Mouse (Mus musculus) ES-E14 (cell line): ENCODE measurements around the gene Vegfd. TPM values are rescaled to one million over a fixed set of nuclear protein-coding genes. Genes with fewer than 3 reads are reported as not detected.

Source experiments
- DNase-seq: peaks from one replicate; pipeline ENCODE4 v3.0.0-alpha.2; 2013; ENCODE audit warnings: low read depth, low spot score
- H3K27ac ChIP-seq: 2 replicates; pipeline ENCODE4 v1.5.1; 2012; ENCODE audit warnings: low read depth, mild to moderate bottlenecking, low read length, moderate library complexity, mixed read lengths; ENCODE audit not compliant: poor library complexity, insufficient read depth, severe bottlenecking
- H3K36me3 ChIP-seq: 2 replicates; pipeline ENCODE4 v1.6.1; 2012; ENCODE audit warnings: mild to moderate bottlenecking, low read length, moderate library complexity, mixed read lengths; ENCODE audit not compliant: control insufficient read depth, poor library complexity, insufficient read depth, severe bottlenecking
- H3K4me1 ChIP-seq, 2 experiments: fragments of 150-350 bp in 1 of 2; sonication (generic) in 1 of 2; 2 replicates each; pipeline ENCODE4 v1.6.1; 2012; ENCODE audit warnings: low read length in 2 of 2, mild to moderate bottlenecking in 1 of 2, mixed read lengths in 1 of 2; ENCODE audit not compliant: control insufficient read depth in 2 of 2, insufficient read depth in 2 of 2, poor library complexity in 1 of 2
- H3K4me3 ChIP-seq, 2 experiments: fragments of 150-350 bp in 1 of 2; sonication (generic) in 1 of 2; 2 replicates each; pipeline ENCODE4 v1.5.1; 2012; ENCODE audit warnings: low read length in 2 of 2, low read depth in 1 of 2, mild to moderate bottlenecking in 1 of 2, mixed read lengths in 1 of 2; ENCODE audit not compliant: insufficient read depth in 1 of 2, poor library complexity in 1 of 2, severe bottlenecking in 1 of 2
- H3K9ac ChIP-seq: 2 replicates; pipeline ENCODE4 v1.6.1; 2012; ENCODE audit warnings: low read depth, mild to moderate bottlenecking, low read length, mixed read lengths; ENCODE audit not compliant: poor library complexity, insufficient read depth, severe bottlenecking
- H3K9me3 ChIP-seq: fragments of 150-350 bp; sonication (generic); 2 replicates; pipeline ENCODE4 v1.6.1; 2012; ENCODE audit warnings: low read depth, mild to moderate bottlenecking, low read length; ENCODE audit not compliant: control insufficient read depth, insufficient read depth
- CHD2 ChIP-seq: IDR thresholded peaks from 2 replicates; pipeline ENCODE4 v1.6.1; 2014; ENCODE audit warnings: mild to moderate bottlenecking, low read depth, low read length, inconsistent platforms
- HCFC1 ChIP-seq: IDR thresholded peaks from 2 replicates; pipeline ENCODE4 v1.6.1; 2012; ENCODE audit warnings: low read length, inconsistent platforms, borderline replicate concordance; ENCODE audit not compliant: insufficient read depth
- MAFK ChIP-seq: IDR thresholded peaks from 2 replicates; pipeline ENCODE4 v1.6.1; 2014; ENCODE audit warnings: mild to moderate bottlenecking, low read depth, low read length, inconsistent platforms; ENCODE audit not compliant: insufficient read depth
- ZC3H11A ChIP-seq: IDR thresholded peaks from 2 replicates; pipeline ENCODE4 v1.6.1; 2012; ENCODE audit warnings: low read depth, mild to moderate bottlenecking, inconsistent platforms, low read length, borderline replicate concordance
- ZNF384 ChIP-seq: IDR thresholded peaks from 2 replicates; pipeline ENCODE4 v1.6.1; 2012; ENCODE audit warnings: low read depth, low read length, inconsistent platforms
- in situ Hi-C, 2 experiments: fragments of 600-800 bp; cut with MboI; formaldehyde crosslinking; loops; one replicate each; pipeline ENCODE4 v1.15.1; 2025; ENCODE audit warnings: low sequenced_read_pairs in 2 of 2, inconsistent platforms in 1 of 2; ENCODE audit not compliant: unreplicated experiment in 2 of 2
- total RNA-seq: library from RNA; depleted of rRNA; stranded (reverse); fragments of 300-350 nt; gene quantifications from 2 replicates; pipeline ENCODE4 v1.2.3, GENCODE M21; 2012

The Vegfd gene
- total RNA-seq, 1 experiment: 0.76 TPM

DNA sequence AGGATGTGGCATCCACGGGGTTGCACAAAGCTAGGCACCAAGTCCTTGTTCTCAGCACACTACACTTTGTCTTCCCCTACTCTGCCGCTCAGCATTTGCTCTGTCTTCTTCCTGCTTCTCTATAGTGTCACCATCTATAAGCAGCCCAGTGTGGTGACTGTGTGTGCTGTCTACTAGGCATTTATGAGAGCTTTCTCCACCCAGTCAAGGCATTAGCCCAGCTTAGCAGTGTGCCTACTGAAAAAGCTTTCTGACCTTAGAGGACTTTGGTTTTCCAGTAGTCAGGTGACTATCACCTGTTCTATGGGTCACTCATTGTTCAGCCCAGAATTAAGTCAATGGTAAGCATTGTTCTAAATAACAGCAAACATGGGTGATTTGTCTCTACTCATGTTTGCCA lies 58.0 kb downstream of the Vegfd start:
- Histone ChIP-seq H3K9ac (no peak overlapping the region), H3K36me3 (peaks cover 3% of the 10 kb centered on the region; the same call in 1 of the 2 replicates), H3K27ac (no peak overlapping the region), H3K4me1 (no peaks in the 10 kb centered on the region), H3K9me3 (no peaks in the 10 kb centered on the region), H3K4me3 (no peak overlapping the region)
- in situ Hi-C loops: no loop called here
- DNase-seq: no peak
- no peak for TF ChIP-seq HCFC1
- no peak for TF ChIP-seq ZC3H11A

DNA sequence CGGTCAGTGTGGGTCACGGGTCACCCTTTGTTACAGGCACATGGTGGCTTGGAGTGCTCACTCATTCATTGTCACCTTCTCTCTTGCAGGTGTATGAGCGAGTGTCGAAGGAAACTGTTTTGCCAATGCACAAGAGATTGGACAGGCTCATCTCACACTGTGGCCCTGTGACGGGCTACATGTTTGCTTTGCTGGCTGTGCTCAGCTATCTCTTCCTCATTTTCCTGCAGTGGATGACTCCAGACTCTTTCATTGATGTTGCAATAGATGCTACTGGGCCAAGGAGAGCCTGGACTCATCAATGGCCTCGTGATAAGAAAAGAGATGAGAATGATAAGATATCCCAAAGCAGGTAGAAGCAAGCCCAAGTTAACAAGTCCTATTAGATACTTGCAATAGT lies 58.4 kb downstream of the Vegfd start:
- in situ Hi-C loops: no loop called here
- Histone ChIP-seq H3K4me1 (no peaks in the 10 kb centered on the region), H3K36me3 (peaks cover 3% of the 10 kb centered on the region; the same call in 1 of the 2 replicates), H3K4me3 (no peak overlapping the region), H3K27ac (no peak overlapping the region), H3K9me3 (no peaks in the 10 kb centered on the region), H3K9ac (no peak overlapping the region)
- TF ChIP-seq ZC3H11A: no peak
- TF ChIP-seq HCFC1: no peak
- no peak for TF ChIP-seq MAFK
- no peak for TF ChIP-seq ZNF384
- no peak for TF ChIP-seq CHD2
- no peak for DNase-seq

GRCm38 (mm10) chrX:164432682-164433081 lies 59.5 kb downstream of the Vegfd start:
- Histone ChIP-seq H3K4me3 (no peak overlapping the region), H3K9me3 (no peaks in the 10 kb centered on the region), H3K27ac (no peak overlapping the region), H3K9ac (no peak overlapping the region), H3K36me3 (peaks cover 3% of the 10 kb centered on the region; the same call in 1 of the 2 replicates), H3K4me1 (no peaks in the 10 kb centered on the region)
- DNase-seq: no peak
- TF ChIP-seq MAFK (no peak), ZC3H11A (no peak), CHD2 (no peak), ZNF384 (no peak), HCFC1 (no peak)
- in situ Hi-C loops: no loop called here

GRCm38 (mm10) chrX:164436709-164437108 lies 63.5 kb downstream of the Vegfd start, which contains the start of gene Asb11:
TSS of gene Asb11 (plus strand) at chrX:164436994.
- Histone ChIP-seq H3K9ac (no peak within 1 kb of the TSS), H3K36me3 (no peaks in the 10 kb centered on the region; the same call in 1 of the 2 replicates), H3K4me3 (no peak within 1 kb of the TSS), H3K4me1 (no peaks in the 10 kb centered on the region), H3K9me3 (no peaks in the 10 kb centered on the region), H3K27ac (no peak within 1 kb of the TSS)
- TF ChIP-seq MAFK: no peak
- DNase-seq: no peak
- in situ Hi-C loops: no loop called here

- no peaks in the 10 kb centered on the region for H3K36me3 ChIP-seq
- H3K27ac ChIP-seq: no peak overlapping the region
- H3K9ac ChIP-seq: no peak overlapping the region
- no peak for DNase-seq
- TF ChIP-seq HCFC1 (no peak), ZNF384 (no peak), ZC3H11A (no peak), CHD2 (no peak), MAFK (no peak)
- in situ Hi-C loops: no loop called here
- no peaks in the 10 kb centered on the region for H3K9me3 ChIP-seq
- no peaks in the 10 kb centered on the region for H3K4me1 ChIP-seq
- no peak overlapping the region for H3K4me3 ChIP-seq
Observed at GRCm38 (mm10) chrX:164439462-164439861, 66.3 kb downstream of the Vegfd start.
